Mouse (Mus musculus) intestine, embryonic 14.5 days (tissue): ENCODE data around the gene Wipf1. TPM values are rescaled to one million over a fixed set of nuclear protein-coding genes. Genes with fewer than 3 reads are reported as not detected.
A peak's percentile ranks its signal among the peaks of the same experiment; 100 is the strongest.

ENCODE experiments used
- ATAC-seq: fragments of 200-750 bp; cut with Nextera tagmentation; replicated peaks from 2 replicates; pipeline ENCODE4 v1.8.0; 2017; ENCODE audit warnings: low read depth, moderate number of reproducible peaks, moderate TSS enrichment, moderate library complexity; ENCODE audit not compliant: low FRiP score, low TSS enrichment
- DNase-seq: peaks from one replicate; pipeline ENCODE4 v3.0.0-alpha.2; 2018; ENCODE audit warnings: low spot score
- H3K27ac ChIP-seq: fragments of 300-500 bp; sonication (generic); 2 replicates; pipeline ENCODE4 v1.5.1; 2014; ENCODE audit warnings: low read depth, mild to moderate bottlenecking, control low read depth
- H3K27me3 ChIP-seq: fragments of 300-500 bp; sonication (generic); replicated peaks from 2 replicates; pipeline ENCODE4 v1.6.1; 2014; ENCODE audit warnings: low read length, control low read depth; ENCODE audit not compliant: control insufficient read depth, insufficient read depth
- H3K36me3 ChIP-seq: fragments of 300-500 bp; sonication (generic); 2 replicates; pipeline ENCODE4 v1.6.1; 2014; ENCODE audit warnings: low read length, control low read depth; ENCODE audit not compliant: control insufficient read depth, insufficient read depth
- H3K4me1 ChIP-seq: fragments of 300-500 bp; sonication (generic); replicated peaks from 2 replicates; pipeline ENCODE4 v1.6.1; 2014; ENCODE audit warnings: low read length, control low read depth, mixed read lengths; ENCODE audit not compliant: control insufficient read depth, insufficient read depth
- H3K4me2 ChIP-seq: fragments of 300-500 bp; sonication (generic); 2 replicates; pipeline ENCODE4 v1.6.1; 2014; ENCODE audit warnings: low read length
- H3K4me3 ChIP-seq: fragments of 300-500 bp; sonication (generic); 2 replicates; pipeline ENCODE4 v1.5.1; 2014; ENCODE audit warnings: low read depth, low read length, control low read depth, mixed read lengths
- H3K9ac ChIP-seq: fragments of 300-500 bp; sonication (generic); 2 replicates; pipeline ENCODE4 v1.6.1; 2014; ENCODE audit warnings: mild to moderate bottlenecking, low read length
- H3K9me3 ChIP-seq: fragments of 300-500 bp; sonication (generic); 2 replicates; pipeline ENCODE4 v1.6.1; 2016; ENCODE audit warnings: low read length, control low read depth; ENCODE audit not compliant: control insufficient read depth
- WGBS: fragments of 180-500 bp; shearing (Covaris S2); extraction: QIAGEN DNeasy Blood & Tissue Kit; methylation state at CpG from one replicate; pipeline ENCODE4 v1.1.7; 2014; 5-methylcytosine and 5-hydroxymethylcytosine counted together
- polyA plus RNA-seq: library from polyadenylated mRNA; unstranded; fragments of >200 nt; fragmentation: Nextera tagmentation; extraction: Ambion mirVana; gene quantifications from 2 replicates; pipeline ENCODE4 v1.2.1, GENCODE M21; 2014

Wipf1 gene
- polyA plus RNA-seq, 1 experiment from 2014 or later = 13.6 TPM

DNA sequence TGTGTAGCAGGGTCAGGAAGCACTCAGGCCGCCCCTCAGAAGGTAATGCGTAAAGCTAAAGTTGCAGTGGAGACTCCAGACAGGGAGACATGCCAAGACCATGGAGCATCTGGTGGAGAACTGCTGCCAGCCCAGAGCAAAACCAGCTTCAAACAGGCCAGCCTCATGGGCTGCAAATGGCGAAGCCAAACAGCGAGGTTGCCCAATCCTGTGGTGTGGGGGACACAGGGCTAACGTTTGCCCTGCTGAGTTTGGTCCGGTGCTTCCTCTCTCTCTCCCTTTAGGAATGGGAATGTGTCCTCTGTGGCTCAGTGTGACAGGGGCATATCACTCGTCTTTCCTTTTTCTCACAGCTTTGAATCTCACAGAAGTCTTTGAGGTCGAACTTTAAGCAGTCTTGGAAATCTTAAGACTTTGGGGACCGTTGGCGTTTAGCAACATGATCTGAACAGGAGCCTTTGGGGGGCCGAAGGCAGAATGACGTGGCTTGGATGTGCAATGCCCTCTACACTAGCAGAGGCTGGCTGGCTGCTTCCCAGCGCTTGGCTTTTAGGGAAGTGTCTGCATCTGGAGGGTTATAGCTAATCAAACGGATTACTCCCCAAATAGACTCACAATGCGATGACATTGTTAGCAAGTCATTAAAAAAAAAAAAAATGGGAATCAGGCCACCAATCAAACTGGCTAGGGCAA lies 6.7 kb upstream of the Wipf1 start:
- H3K27me3 ChIP-seq = no peaks in the 10 kb centered on the region
- ATAC-seq = no peak
- 82% methylated on average over 15 of the region's 15 CpGs for WGBS
- no peak overlapping the region for H3K4me2 ChIP-seq
- H3K4me1 ChIP-seq = peaks cover 3% of the 10 kb centered on the region
- H3K27ac ChIP-seq = no peak overlapping the region
- no peaks in the 10 kb centered on the region for H3K36me3 ChIP-seq
- DNase-seq = no peak
- no peak overlapping the region for H3K9ac ChIP-seq
- no peak overlapping the region for H3K4me3 ChIP-seq
- no peaks in the 10 kb centered on the region for H3K9me3 ChIP-seq

- Histone ChIP-seq H3K4me3 (no peak overlapping the region), H3K27ac (no peak overlapping the region), H3K4me1 (peaks cover 3% of the 10 kb centered on the region; the same call in 1 of the 2 replicates), H3K27me3 (no peaks in the 10 kb centered on the region), H3K4me2 (no peak overlapping the region), H3K9ac (no peak overlapping the region), H3K36me3 (no peaks in the 10 kb centered on the region), H3K9me3 (no peaks in the 10 kb centered on the region)
- DNase-seq = no peak
- 74% methylated on average over 10 of the region's 10 CpGs for WGBS
- no peak for ATAC-seq
Observed at GRCm38 (mm10) chr2:73534720-73535119, 5.2 kb upstream of the Wipf1 start.

DNA sequence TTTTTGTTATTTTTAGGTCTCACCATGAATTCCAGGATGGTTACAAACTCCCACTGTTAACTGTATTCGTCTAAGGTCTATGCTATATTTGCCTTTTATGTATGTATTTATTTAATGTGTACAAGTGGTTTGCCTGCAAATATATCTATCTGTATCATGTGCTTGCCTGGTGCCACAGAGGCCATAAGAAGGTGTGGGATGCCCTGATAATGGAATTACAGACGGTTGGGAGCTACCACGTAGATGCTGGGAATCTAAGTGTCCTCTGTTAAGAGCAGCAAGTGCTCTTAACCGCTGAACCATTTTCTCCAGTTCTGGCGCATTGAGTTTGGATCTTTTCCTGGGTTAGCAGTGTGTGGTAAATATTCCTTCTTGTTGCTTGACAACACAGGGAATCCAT lies 953 bp upstream of the Wipf1 start:
- DNase-seq = no peak
- Histone ChIP-seq H3K27me3 (no peaks in the 10 kb centered on the region), H3K9ac (no peak overlapping the region), H3K4me3 (no peak overlapping the region), H3K36me3 (no peaks in the 10 kb centered on the region), H3K4me2 (peak overlapping the region; percentile 80; the same call in 1 of the 2 replicates), H3K9me3 (no peaks in the 10 kb centered on the region), H3K4me1 (peaks cover 25% of the 10 kb centered on the region), H3K27ac (no peak overlapping the region)
- ATAC-seq = no peak
- WGBS = 78% methylated on average over 5 of the region's 5 CpGs

GRCm38 (mm10) chr2:73528516-73529355 lies 798 bp downstream of the Wipf1 start:
- Histone ChIP-seq H3K27ac (peak overlapping the region; percentile 80), H3K4me2 (peak overlapping the region; percentile 80), H3K36me3 (no peaks in the 10 kb centered on the region), H3K9me3 (no peaks in the 10 kb centered on the region), H3K4me1 (peaks cover 25% of the 10 kb centered on the region), H3K4me3 (peak overlapping the region; percentile 91), H3K27me3 (no peaks in the 10 kb centered on the region), H3K9ac (peak overlapping the region; percentile 94)
- 1% methylated on average over 52 of the region's 59 CpGs for WGBS
- peak; percentile 85 for DNase-seq
- ATAC-seq = peak; percentile 77

GRCm38 (mm10) chr2:73527956-73528355 lies 1.6 kb downstream of the Wipf1 start:
- H3K36me3 ChIP-seq = no peaks in the 10 kb centered on the region
- no peak for DNase-seq
- WGBS = 67% methylated on average over 11 of the region's 11 CpGs
- peak overlapping the region; percentile 94; the same call in 1 of the 2 replicates for H3K9ac ChIP-seq
- peak overlapping the region; percentile 91 for H3K4me3 ChIP-seq
- H3K4me2 ChIP-seq = peak overlapping the region; percentile 80
- peaks cover 31% of the 10 kb centered on the region for H3K4me1 ChIP-seq
- no peak for ATAC-seq
- no peaks in the 10 kb centered on the region for H3K27me3 ChIP-seq
- H3K9me3 ChIP-seq = no peaks in the 10 kb centered on the region
- H3K27ac ChIP-seq = no peak overlapping the region

DNA sequence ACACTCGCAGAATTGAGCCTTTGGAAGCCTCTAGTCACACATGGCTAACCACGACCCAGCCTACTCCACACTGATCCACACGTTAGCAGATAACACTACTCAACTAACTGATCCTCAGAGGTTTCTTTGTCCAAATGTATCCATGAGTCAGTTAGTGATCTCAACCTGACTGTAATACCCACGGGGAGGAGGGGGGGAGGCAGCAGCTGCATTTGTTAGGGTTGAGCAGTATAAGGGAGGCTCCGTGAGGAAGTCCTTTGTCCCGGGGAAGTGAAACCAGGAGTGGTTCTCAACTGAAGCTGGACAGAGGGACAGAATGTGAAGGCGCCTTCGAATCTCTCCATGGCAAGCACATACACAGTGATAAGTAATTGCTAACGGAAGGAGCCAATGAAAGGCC lies 2.8 kb downstream of the Wipf1 start:
- peaks cover 38% of the 10 kb centered on the region for H3K4me1 ChIP-seq
- 0 out of 2 replicates have a peak overlapping the region, but pooled peaks have one; percentile 38 for H3K27ac ChIP-seq
- ATAC-seq (no peak), DNase-seq (no peak)
- WGBS = 73% methylated on average over 9 of the region's 9 CpGs
- no peak overlapping the region for H3K9ac ChIP-seq
- 0 out of 2 replicates have a peak overlapping the region, but pooled peaks have one; percentile 4 for H3K4me2 ChIP-seq
- H3K9me3 ChIP-seq = no peaks in the 10 kb centered on the region
- no peaks in the 10 kb centered on the region for H3K27me3 ChIP-seq
- no peaks in the 10 kb centered on the region for H3K36me3 ChIP-seq
- no peak overlapping the region for H3K4me3 ChIP-seq

- Histone ChIP-seq H3K36me3 (no peaks in the 10 kb centered on the region), H3K4me1 (peaks cover 36% of the 10 kb centered on the region), H3K9ac (no peak overlapping the region), H3K27me3 (no peaks in the 10 kb centered on the region), H3K27ac (peak overlapping the region; percentile 41; the same call in 1 of the 2 replicates), H3K4me3 (no peak overlapping the region), H3K4me2 (no peak overlapping the region), H3K9me3 (no peaks in the 10 kb centered on the region)
- ATAC-seq = no peak
- no peak for DNase-seq
- WGBS = 59% methylated on average over 8 of the region's 8 CpGs
Observed at GRCm38 (mm10) chr2:73522891-73523290, 6.6 kb downstream of the Wipf1 start.

- H3K4me3 ChIP-seq = no peak overlapping the region
- DNase-seq = no peak
- H3K27ac ChIP-seq = no peak overlapping the region
Observed at GRCm38 (mm10) chr2:73522336-73522735, 7.2 kb downstream of the Wipf1 start.

More at GRCm38 (mm10) chr2:73522336-73522735, 7.2 kb downstream of the Wipf1 start:
- H3K9ac ChIP-seq = no peak overlapping the region
- H3K9me3 ChIP-seq = no peaks in the 10 kb centered on the region
- H3K36me3 ChIP-seq = no peaks in the 10 kb centered on the region
- no peaks in the 10 kb centered on the region for H3K27me3 ChIP-seq
- 64% methylated on average over 6 of the region's 6 CpGs for WGBS
- peaks cover 30% of the 10 kb centered on the region for H3K4me1 ChIP-seq
- no peak for ATAC-seq
- H3K4me2 ChIP-seq = no peak overlapping the region
